Mouse (Mus musculus) forebrain, postnatal 0 days (tissue): ENCODE results near the gene Cpsf4l. TPM values are rescaled to one million over a fixed set of nuclear protein-coding genes. Genes with fewer than 3 reads are reported as not detected.
A peak's percentile ranks its signal among the peaks of the same experiment; 100 is the strongest.

Experiments
- ATAC-seq: fragments of 200-750 bp; cut with Nextera tagmentation; 2 replicates; pipeline ENCODE4 v1.8.0; 2017; ENCODE audit warnings: mild to moderate bottlenecking, moderate library complexity
- DNase-seq: peaks from one replicate; pipeline ENCODE4 v3.0.0-alpha.2; 2015
- H3K27ac ChIP-seq: fragments of 300-500 bp; sonication (generic); 2 replicates; pipeline ENCODE4 v1.5.1; 2014; ENCODE audit warnings: low read depth, mild to moderate bottlenecking, antibody characterized with exemption, low read length, moderate library complexity, mixed read lengths
- H3K27me3 ChIP-seq: fragments of 300-500 bp; sonication (generic); 2 replicates; pipeline ENCODE4 v1.6.1; 2014; ENCODE audit warnings: mild to moderate bottlenecking, low read length, mixed read lengths; ENCODE audit not compliant: insufficient read depth
- H3K36me3 ChIP-seq: fragments of 300-500 bp; sonication (generic); 2 replicates; pipeline ENCODE4 v1.6.1; 2014; ENCODE audit warnings: mild to moderate bottlenecking, moderate library complexity; ENCODE audit not compliant: insufficient read depth
- H3K4me1 ChIP-seq: fragments of 300-500 bp; sonication (generic); 2 replicates; pipeline ENCODE4 v1.6.1; 2014; ENCODE audit warnings: antibody characterized with exemption; ENCODE audit not compliant: insufficient read depth
- H3K4me2 ChIP-seq: fragments of 300-500 bp; sonication (generic); 2 replicates; pipeline ENCODE4 v1.6.1; 2014; ENCODE audit warnings: low read depth, mild to moderate bottlenecking, moderate library complexity
- H3K4me3 ChIP-seq: fragments of 300-500 bp; sonication (generic); 2 replicates; pipeline ENCODE4 v1.5.1; 2014; ENCODE audit warnings: low read depth, low read length, mixed read lengths
- H3K9ac ChIP-seq: fragments of 300-500 bp; sonication (generic); 2 replicates; pipeline ENCODE4 v1.6.1; 2014; ENCODE audit warnings: mild to moderate bottlenecking
- H3K9me3 ChIP-seq: fragments of 300-500 bp; sonication (generic); 2 replicates; pipeline ENCODE4 v1.6.1; 2016; ENCODE audit warnings: low read length
- CTCF ChIP-seq: sonication (generic); IDR thresholded peaks from 2 replicates; pipeline ENCODE4 v1.5.1; 2016; ENCODE audit warnings: antibody characterized with exemption, control low read depth, low read depth
- WGBS: fragments of 180-500 bp; shearing (Covaris S2); extraction: QIAGEN DNeasy Blood & Tissue Kit; methylation state at CpG from one replicate; pipeline ENCODE4 v1.1.7; 2014; 5-methylcytosine and 5-hydroxymethylcytosine counted together
- polyA plus RNA-seq: library from polyadenylated mRNA; unstranded; fragments of >200 nt; fragmentation: Nextera tagmentation; extraction: Ambion mirVana; gene quantifications from 2 replicates; pipeline ENCODE4 v1.2.1, GENCODE M21; 2015
- total RNA-seq: library from RNA; depleted of rRNA; stranded (reverse); fragments of >200 nt; gene quantifications from 2 replicates; pipeline ENCODE4 v1.2.3, GENCODE M21; 2014; rRNA removed

Gene Cpsf4l
- total and polyA plus RNA-seq, 2 experiments from 2014 or later, result 0.30 TPM; not detected in 1

DNA sequence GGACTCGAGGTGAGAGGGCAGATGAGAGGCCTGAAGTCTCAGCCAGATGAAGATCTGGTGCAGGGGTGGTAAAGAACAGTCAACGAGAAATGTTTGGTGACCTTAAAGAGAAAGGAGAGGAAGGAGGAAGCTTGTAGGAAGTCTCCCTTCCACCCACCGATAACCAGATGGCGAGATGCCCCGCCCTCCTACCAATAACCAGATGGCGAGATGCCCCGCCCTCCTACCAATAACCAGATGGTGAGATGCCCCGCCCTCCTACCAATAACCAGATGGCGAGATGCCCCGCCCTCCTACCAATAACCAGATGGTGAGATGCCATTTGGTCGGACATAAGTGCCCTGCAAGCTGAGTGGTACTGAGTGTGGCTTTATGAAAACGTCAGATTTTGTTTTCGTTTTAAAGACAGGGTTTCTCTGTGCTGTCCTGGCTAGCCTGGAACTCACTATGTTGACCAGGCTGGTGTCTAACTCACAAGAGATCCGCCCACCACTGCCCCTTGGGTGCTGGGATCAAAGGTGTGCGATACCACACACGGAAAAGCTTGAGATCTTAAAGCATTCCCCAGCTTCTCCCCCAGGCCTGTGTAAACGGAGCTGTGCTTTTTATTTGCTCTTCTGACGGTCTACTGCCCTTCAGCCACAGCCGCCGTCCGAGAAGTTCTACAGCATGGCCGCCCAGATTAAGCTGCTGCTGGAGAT lies 58.5 kb downstream of the Cpsf4l start:
- H3K4me1 ChIP-seq, result peaks cover 11% of the 10 kb centered on the region; the same call in 1 of the 2 replicates
- DNase-seq (no peak), ATAC-seq (no peak)
- 69% methylated on average over 22 of the region's 22 CpGs for WGBS
- H3K27me3 ChIP-seq, result no peaks in the 10 kb centered on the region
- TF ChIP-seq CTCF, result no peak
- H3K4me2 ChIP-seq, result no peak overlapping the region
- no peaks in the 10 kb centered on the region for H3K9me3 ChIP-seq
- H3K36me3 ChIP-seq, result peaks cover 49% of the 10 kb centered on the region
- H3K9ac ChIP-seq, result no peak overlapping the region
- no peak overlapping the region for H3K27ac ChIP-seq
- no peak overlapping the region for H3K4me3 ChIP-seq

- 2% methylated on average over 87 of the region's 91 CpGs for WGBS
- DNase-seq (peak; percentile 83), ATAC-seq (peak; percentile 86)
- H3K27me3 ChIP-seq, result no peaks in the 10 kb centered on the region
- H3K9me3 ChIP-seq, result no peaks in the 10 kb centered on the region
- H3K9ac ChIP-seq, result peak within 1 kb of the TSS; percentile 94
- TF ChIP-seq CTCF, result peak; percentile 40
- peak within 1 kb of the TSS; percentile 91 for H3K27ac ChIP-seq
- peak within 1 kb of the TSS; percentile 71 for H3K4me3 ChIP-seq
- peak within 1 kb of the TSS; percentile 70 for H3K4me2 ChIP-seq
- peaks cover 11% of the 10 kb centered on the region; the same call in 1 of the 2 replicates for H3K4me1 ChIP-seq
- peaks cover 31% of the 10 kb centered on the region for H3K36me3 ChIP-seq
Observed at GRCm38 (mm10) chr11:113649353-113650210, 60.2 kb downstream of the Cpsf4l start, which contains the start of gene Slc39a11. Gene Slc39a11, minus strand, starts transcription at chr11:113650079.

- ATAC-seq, result no peak
- H3K27ac ChIP-seq, result peak within 1 kb of the TSS; percentile 91
- WGBS, result 47% methylated on average over 26 of the region's 26 CpGs
Observed at GRCm38 (mm10) chr11:113648690-113649352, 61.0 kb downstream of the Cpsf4l start, which contains the start of gene Cog1. Gene Cog1, plus strand, starts transcription at chr11:113649169.

More at GRCm38 (mm10) chr11:113648690-113649352, 61.0 kb downstream of the Cpsf4l start, which contains the start of gene Cog1:
- Histone ChIP-seq H3K9me3 (no peaks in the 10 kb centered on the region), H3K4me3 (peak within 1 kb of the TSS; percentile 71), H3K27me3 (no peaks in the 10 kb centered on the region), H3K4me1 (peaks cover 11% of the 10 kb centered on the region; the same call in 1 of the 2 replicates), H3K4me2 (peak within 1 kb of the TSS; percentile 70), H3K9ac (peak within 1 kb of the TSS; percentile 94), H3K36me3 (peaks cover 24% of the 10 kb centered on the region)
- no peak for DNase-seq
- no peak for TF ChIP-seq CTCF

Other genes with a start within 250 kb of the Cpsf4l start
- gene Sstr2, start 90.7 kb downstream of the Cpsf4l start, total RNA-seq, result 19.9 and 32.2 TPM in 2 replicates
- 23.1 and 27.1 TPM in 2 replicates for gene Sstr2, start 90.7 kb downstream of the Cpsf4l start, polyA plus RNA-seq
- gene Cog1, start 60.8 kb downstream of the Cpsf4l start, total RNA-seq, result 37.2 and 48.8 TPM in 2 replicates
- gene Cog1, start 60.8 kb downstream of the Cpsf4l start, polyA plus RNA-seq, result 25.3 and 28.6 TPM in 2 replicates
- gene Slc39a11, start 59.9 kb downstream of the Cpsf4l start, total RNA-seq, result 36.9 and 48.2 TPM in 2 replicates
- gene Slc39a11, start 59.9 kb downstream of the Cpsf4l start, polyA plus RNA-seq, result 33.1 and 39.1 TPM in 2 replicates
- 37.6 and 38.7 TPM in 2 replicates for gene Fam104a, start 25.9 kb downstream of the Cpsf4l start, total RNA-seq
- gene Fam104a, start 25.9 kb downstream of the Cpsf4l start, polyA plus RNA-seq, result 54.7 and 58.9 TPM in 2 replicates
- 34.2 and 36.7 TPM in 2 replicates for gene D11Wsu47e, start 25.6 kb downstream of the Cpsf4l start, total RNA-seq
- gene D11Wsu47e, start 25.6 kb downstream of the Cpsf4l start, polyA plus RNA-seq, result 23.4 and 25.7 TPM in 2 replicates
- 86.6 and 102 TPM in 2 replicates for gene Cdc42ep4, start 41.9 kb upstream of the Cpsf4l start, total RNA-seq
- 75.4 and 81.0 TPM in 2 replicates for gene Cdc42ep4, start 41.9 kb upstream of the Cpsf4l start, polyA plus RNA-seq